Mouse (Mus musculus) heart, embryonic 13.5 days (tissue): ENCODE measurements at regions not wholly inside any gene's neighbourhood (a gene's known extent, or its start where the extent isn't known, plus 50 kb on each side); places are given as distances from the start of the nearest gene placed in this dataset.

ENCODE experiments used
- ATAC-seq: fragments of 200-750 bp; cut with Nextera tagmentation; 2 replicates; pipeline ENCODE4 v1.8.0; 2017; ENCODE audit warnings: moderate TSS enrichment; ENCODE audit not compliant: insufficient number of reproducible peaks, low FRiP score, low TSS enrichment; ENCODE audit errors: extremely low read depth
- H3K27ac ChIP-seq: fragments of 300-500 bp; sonication (generic); replicated peaks from 2 replicates; pipeline ENCODE4 v1.5.1; 2015; ENCODE audit warnings: moderate library complexity, mild to moderate bottlenecking, inconsistent platforms
- H3K27me3 ChIP-seq: fragments of 300-500 bp; sonication (generic); replicated peaks from 2 replicates; pipeline ENCODE4 v1.6.1; 2015; ENCODE audit warnings: mild to moderate bottlenecking, inconsistent platforms
- H3K36me3 ChIP-seq: fragments of 300-500 bp; sonication (generic); 2 replicates; pipeline ENCODE4 v1.6.1; 2015; ENCODE audit warnings: mild to moderate bottlenecking, inconsistent platforms
- H3K4me1 ChIP-seq: fragments of 300-500 bp; sonication (generic); 2 replicates; pipeline ENCODE4 v1.6.1; 2015; ENCODE audit warnings: inconsistent platforms
- H3K4me2 ChIP-seq: fragments of 300-500 bp; sonication (generic); 2 replicates; pipeline ENCODE4 v1.6.1; 2015; ENCODE audit warnings: inconsistent platforms, mild to moderate bottlenecking, moderate library complexity
- H3K4me3 ChIP-seq: fragments of 300-500 bp; sonication (generic); 2 replicates; pipeline ENCODE4 v1.5.1; 2015; ENCODE audit warnings: moderate library complexity, mild to moderate bottlenecking, inconsistent platforms
- H3K9ac ChIP-seq: fragments of 300-500 bp; sonication (generic); 2 replicates; pipeline ENCODE4 v1.6.1; 2015; ENCODE audit warnings: inconsistent platforms, mild to moderate bottlenecking, moderate library complexity
- H3K9me3 ChIP-seq: fragments of 300-500 bp; sonication (generic); 2 replicates; pipeline ENCODE4 v1.6.1; 2016; ENCODE audit warnings: inconsistent platforms
- WGBS: fragments of 180-500 bp; shearing (Covaris S2); methylation state at CpG from one replicate; pipeline ENCODE4 v1.1.7; 2015; ENCODE audit warnings: mixed read lengths; 5-methylcytosine and 5-hydroxymethylcytosine counted together

DNA sequence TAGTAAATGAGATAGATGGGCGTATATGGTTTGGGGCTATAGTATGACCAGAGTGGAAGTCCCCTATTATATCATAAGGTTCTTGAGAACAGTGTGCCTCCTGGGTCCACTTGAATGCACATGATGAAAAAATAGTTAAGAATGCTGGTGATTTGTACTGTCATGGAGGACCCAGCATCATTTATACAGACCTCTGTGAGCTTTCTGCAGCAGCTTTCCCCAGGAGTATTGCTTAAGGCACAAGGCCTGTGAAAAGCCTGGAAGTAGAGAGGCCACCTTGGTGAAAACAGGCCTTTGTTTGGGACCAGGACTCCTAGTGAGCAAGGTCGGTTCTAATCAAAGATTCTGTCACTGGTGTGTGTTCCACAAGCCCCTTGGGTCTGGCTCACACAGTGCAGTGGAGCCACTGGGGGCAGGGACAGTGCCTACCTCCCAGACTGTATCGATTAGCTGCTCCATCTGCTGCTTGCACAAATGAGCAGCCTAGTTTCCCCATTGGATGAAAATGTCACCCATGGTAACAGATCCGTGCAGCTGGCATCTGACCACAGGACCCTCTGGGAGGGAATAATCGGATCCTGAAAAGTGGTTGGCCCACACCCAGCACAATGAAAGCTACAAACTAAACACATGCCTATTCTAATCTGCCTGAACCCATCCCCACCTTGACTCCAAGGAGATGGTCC lies 274.2 kb upstream of the Clint1 start:
- H3K27me3 ChIP-seq: no peaks in the 10 kb centered on the region
- no peak overlapping the region for H3K4me3 ChIP-seq
- no peak for ATAC-seq
- H3K4me2 ChIP-seq: no peak overlapping the region
- no peaks in the 10 kb centered on the region for H3K4me1 ChIP-seq
- 51% methylated on average over 5 of the region's 5 CpGs for WGBS
- H3K9ac ChIP-seq: no peak overlapping the region
- no peaks in the 10 kb centered on the region for H3K36me3 ChIP-seq
- no peak overlapping the region for H3K27ac ChIP-seq
- no peaks in the 10 kb centered on the region; the same call in 1 of the 2 replicates for H3K9me3 ChIP-seq

DNA sequence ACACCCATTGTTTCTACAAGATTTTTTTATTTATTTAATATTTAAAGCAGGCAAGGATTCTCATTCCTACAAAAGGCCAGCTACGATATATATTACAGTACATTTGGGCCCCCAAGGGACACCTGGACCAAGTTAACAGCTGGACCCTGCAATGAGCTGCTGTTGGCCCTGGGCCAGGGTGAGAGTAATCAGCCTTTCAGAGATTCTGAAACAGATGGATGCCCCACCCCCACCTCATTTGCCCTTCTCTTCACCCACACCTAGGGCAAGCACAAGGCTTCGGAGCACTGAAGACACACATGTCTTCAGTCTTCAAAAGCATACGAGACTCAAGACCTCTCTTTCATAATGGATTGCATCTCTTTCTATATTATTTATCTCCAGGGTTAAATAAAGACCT lies 259.5 kb upstream of the Clint1 start:
- Histone ChIP-seq H3K4me1 (no peaks in the 10 kb centered on the region), H3K4me3 (no peak overlapping the region), H3K27ac (no peak overlapping the region), H3K4me2 (no peak overlapping the region), H3K36me3 (no peaks in the 10 kb centered on the region), H3K27me3 (no peaks in the 10 kb centered on the region), H3K9ac (no peak overlapping the region), H3K9me3 (no peaks in the 10 kb centered on the region)
- WGBS: 69% methylated on average over 3 of the region's 3 CpGs
- ATAC-seq: no peak

DNA sequence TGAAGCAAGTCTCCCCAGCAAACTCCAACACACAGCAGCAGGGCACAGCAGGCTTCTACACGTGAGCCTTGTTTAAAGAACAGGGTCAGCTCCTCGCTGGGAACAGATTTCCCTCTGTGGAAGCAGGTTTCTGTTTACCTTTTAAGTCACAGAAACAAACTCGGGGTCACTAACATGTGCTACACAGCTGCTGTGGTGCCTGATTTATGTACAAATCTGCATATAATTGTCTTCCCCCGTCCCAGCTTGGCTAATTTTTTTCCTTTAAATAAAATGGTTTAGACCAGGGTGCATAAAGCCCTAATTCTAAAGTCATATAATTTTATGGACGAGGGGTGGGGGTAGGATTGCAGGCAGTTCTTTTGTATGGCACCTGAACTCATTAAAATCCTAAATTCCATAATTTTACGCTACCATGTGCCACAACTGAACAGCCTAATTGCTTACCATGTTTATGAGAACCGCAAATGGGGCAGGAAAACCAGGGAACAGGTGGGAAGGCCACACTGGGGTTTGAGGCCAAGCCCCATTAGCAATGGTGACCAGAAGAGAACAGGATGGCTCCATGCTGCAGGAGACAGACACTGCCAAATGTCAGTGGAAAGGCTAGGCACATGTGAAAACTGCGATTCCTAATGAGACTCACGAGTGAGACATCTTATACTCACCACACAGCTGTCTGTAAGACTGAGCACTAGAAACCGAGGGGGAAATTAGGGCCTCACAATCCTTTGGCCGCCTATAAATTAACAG lies 258.8 kb upstream of the Clint1 start:
- H3K27ac ChIP-seq: no peak overlapping the region
- 64% methylated on average over 11 of the region's 11 CpGs for WGBS
- no peak overlapping the region for H3K4me2 ChIP-seq
- H3K4me3 ChIP-seq: no peak overlapping the region
- no peaks in the 10 kb centered on the region for H3K36me3 ChIP-seq
- no peak for ATAC-seq
- no peaks in the 10 kb centered on the region for H3K9me3 ChIP-seq
- no peaks in the 10 kb centered on the region for H3K4me1 ChIP-seq
- H3K9ac ChIP-seq: no peak overlapping the region
- H3K27me3 ChIP-seq: no peaks in the 10 kb centered on the region

DNA sequence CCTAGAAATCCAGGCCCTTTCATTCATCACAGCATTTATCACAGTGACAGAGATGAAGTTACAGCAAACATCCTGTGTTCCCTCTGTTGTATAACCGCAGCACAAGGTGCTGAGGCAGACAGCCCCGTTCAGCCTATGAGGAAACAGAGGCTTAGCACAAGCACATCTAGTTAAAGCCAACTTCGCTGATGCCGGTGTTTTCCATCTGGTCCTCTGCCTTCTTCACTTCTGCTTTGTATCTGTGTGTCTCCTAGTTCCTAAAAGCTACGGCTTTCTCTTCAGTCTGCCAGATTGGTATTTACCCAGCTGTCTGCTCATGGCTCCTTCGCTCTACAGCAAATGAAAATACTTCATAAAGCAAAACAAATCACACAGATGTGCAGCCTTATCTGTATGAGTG lies 256.5 kb upstream of the Clint1 start:
- no peaks in the 10 kb centered on the region for H3K36me3 ChIP-seq
- H3K27me3 ChIP-seq: no peaks in the 10 kb centered on the region
- H3K9ac ChIP-seq: no peak overlapping the region
- no peak overlapping the region for H3K27ac ChIP-seq
- H3K4me1 ChIP-seq: no peaks in the 10 kb centered on the region
- ATAC-seq: no peak
- H3K4me2 ChIP-seq: no peak overlapping the region
- H3K9me3 ChIP-seq: no peaks in the 10 kb centered on the region
- H3K4me3 ChIP-seq: no peak overlapping the region
- WGBS: 67% methylated on average over 6 of the region's 6 CpGs

DNA sequence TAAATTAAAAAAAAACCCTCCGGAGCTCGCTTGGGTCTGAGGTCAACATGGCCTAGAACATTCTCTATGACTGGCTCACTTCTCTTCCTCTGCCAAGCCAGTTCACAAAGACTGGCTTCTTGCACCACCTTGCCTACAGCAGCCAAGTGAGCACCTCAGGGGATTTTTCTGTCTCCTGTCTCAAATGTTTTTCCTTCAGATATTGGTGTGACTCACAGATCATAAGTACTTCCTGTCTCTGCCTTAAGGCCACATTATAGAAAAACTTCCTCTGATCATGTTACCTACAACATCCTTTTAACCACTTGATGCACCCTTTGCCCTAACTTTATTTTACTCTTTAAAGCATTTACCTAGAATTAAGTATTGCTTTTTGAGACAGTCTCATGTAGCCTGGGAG lies 230.0 kb upstream of the Clint1 start:
- H3K4me2 ChIP-seq: no peak overlapping the region
- no peaks in the 10 kb centered on the region for H3K9me3 ChIP-seq
- no peaks in the 10 kb centered on the region for H3K27me3 ChIP-seq
- no peak overlapping the region for H3K4me3 ChIP-seq
- H3K36me3 ChIP-seq: no peaks in the 10 kb centered on the region
- no peak overlapping the region for H3K9ac ChIP-seq
- ATAC-seq: no peak; the same call in 1 of the 2 replicates
- 78% methylated on average over 2 of the region's 2 CpGs for WGBS
- no peaks in the 10 kb centered on the region for H3K4me1 ChIP-seq
- H3K27ac ChIP-seq: no peak overlapping the region

DNA sequence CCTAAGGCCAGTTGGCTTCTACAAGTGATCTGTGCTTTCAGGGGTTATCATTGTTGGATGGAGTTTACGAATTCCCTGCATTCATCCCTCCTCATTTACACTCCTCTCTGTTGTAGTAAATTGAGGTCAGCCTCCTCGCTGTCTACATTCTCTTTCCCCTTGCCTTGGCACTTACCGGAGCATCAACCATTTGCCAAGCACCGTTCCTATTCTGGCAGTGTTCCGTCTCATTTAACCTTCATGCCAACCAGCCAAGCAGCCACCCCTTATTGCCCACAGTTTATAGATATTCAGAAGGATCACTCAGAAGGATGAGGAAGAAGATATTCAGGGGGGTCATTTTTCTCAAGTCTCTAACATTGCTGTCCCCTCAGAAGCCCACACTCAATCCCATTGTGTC lies 229.2 kb upstream of the Clint1 start:
- no peaks in the 10 kb centered on the region for H3K9me3 ChIP-seq

DNA sequence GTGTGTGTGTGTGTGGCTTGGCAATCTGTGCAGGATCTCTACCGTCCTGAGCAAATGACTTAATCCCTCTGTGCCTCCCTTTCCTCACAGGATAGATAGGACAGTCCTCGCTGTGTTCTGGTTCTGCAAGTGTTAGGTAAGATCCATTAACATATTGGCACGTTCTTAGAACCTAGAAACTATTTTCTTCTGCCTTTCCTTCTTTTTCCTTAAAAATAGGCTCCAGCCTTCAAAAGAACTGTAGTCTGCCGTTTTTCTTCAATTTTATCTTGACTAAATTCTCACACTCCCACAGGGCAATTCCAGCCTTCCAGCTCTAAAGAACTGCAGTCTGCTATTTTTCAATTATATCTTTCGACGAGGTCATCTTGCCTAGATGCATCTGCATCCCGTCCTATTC lies 227.6 kb upstream of the Clint1 start:
- H3K9ac ChIP-seq: no peak overlapping the region
- WGBS: 44% methylated on average over 7 of the region's 7 CpGs
- no peaks in the 10 kb centered on the region for H3K36me3 ChIP-seq
- no peaks in the 10 kb centered on the region for H3K27me3 ChIP-seq
- H3K9me3 ChIP-seq: no peaks in the 10 kb centered on the region
- ATAC-seq: no peak
- no peak overlapping the region for H3K4me2 ChIP-seq
- no peak overlapping the region for H3K27ac ChIP-seq
- H3K4me3 ChIP-seq: no peak overlapping the region
- H3K4me1 ChIP-seq: no peaks in the 10 kb centered on the region

More for the DNA sequence above, 229.2 kb upstream of the Clint1 start:
- Histone ChIP-seq H3K4me1 (no peaks in the 10 kb centered on the region), H3K36me3 (no peaks in the 10 kb centered on the region), H3K4me3 (no peak overlapping the region), H3K27me3 (no peaks in the 10 kb centered on the region), H3K9ac (no peak overlapping the region), H3K27ac (no peak overlapping the region), H3K4me2 (no peak overlapping the region)
- ATAC-seq: no peak
- WGBS: 83% methylated on average over 5 of the region's 5 CpGs

DNA sequence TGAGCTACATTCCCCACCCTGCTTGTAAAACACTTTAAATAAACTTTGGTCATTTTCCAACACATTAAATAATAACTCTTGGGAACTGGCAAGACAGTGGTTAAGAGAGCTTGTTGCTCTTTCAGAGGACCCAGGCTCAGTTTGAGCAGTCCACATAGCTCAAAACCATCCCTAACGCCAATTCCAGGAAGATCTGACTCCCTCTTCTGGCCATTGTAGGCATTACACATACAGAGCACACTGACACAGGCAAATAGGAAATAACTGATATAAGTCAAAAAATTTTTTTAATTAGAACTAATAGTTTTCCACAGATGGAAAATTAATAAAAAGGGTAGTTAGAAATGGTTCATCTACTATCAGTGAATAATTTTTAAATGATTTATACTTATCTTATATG lies 222.6 kb upstream of the Clint1 start:
- 37% methylated on average over 1 of the region's 1 CpGs for WGBS
- Histone ChIP-seq H3K4me2 (no peak overlapping the region), H3K4me1 (no peaks in the 10 kb centered on the region), H3K4me3 (no peak overlapping the region), H3K9me3 (no peaks in the 10 kb centered on the region), H3K27ac (no peak overlapping the region), H3K36me3 (no peaks in the 10 kb centered on the region), H3K9ac (no peak overlapping the region), H3K27me3 (no peaks in the 10 kb centered on the region)
- no peak for ATAC-seq

DNA sequence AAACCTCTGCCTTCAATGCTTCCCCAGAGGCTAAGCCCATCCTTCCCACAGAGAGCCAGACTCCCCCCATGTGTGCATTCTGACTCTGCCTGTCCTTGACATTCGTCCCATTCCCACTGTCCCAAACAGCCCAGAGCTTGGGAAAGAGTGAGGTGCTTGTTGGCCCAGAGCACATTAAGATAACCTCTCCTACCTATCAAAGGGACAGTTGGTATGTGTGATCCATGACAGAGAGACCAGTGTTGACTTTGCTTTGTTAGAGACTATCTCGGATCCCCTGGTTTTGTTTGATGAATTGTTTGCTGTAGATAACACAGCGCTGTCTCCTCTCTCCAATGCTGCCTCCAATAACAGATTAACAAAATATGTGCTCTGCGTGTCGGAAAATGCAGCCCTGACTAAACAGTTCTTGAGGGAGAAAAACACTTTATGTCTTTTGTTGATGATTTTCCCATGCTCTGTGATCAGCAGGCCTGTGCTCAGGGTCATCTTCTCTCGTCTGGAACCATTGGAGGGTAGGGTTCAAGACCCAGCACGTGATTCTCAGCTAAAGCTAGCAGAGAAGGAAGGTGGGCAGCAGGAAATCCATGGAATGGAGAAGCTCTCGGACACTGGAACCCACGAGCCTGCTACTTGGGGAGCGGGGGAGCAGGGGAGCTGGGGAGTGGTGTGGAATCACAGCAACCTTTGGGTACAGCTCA lies 217.2 kb upstream of the Clint1 start:
- no peak; the same call in 1 of the 2 replicates for ATAC-seq
- peak overlapping the region; percentile 58 for H3K27ac ChIP-seq
- whole genome bisulfite sequencing: 43% methylated on average over 10 of the region's 10 CpGs

DNA sequence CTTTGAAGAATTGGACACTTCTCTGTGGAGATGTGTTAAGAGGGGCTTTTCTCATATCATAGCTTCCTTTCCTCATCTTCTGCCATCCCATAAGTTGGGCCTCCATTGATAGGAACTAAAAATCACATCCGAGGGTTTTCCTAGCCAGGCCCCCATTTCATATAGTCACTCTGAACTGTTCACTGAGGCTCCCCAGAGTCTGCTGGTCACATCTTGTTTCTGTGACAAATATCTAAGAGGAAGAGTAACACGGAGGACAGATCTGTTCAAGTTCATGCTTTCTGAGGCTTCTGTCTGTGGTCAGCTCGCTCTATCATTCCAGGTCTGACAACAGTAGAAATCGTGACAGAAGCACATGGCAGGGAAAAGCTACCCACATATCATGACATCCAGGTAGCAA lies 216.0 kb upstream of the Clint1 start:
- Histone ChIP-seq H3K9me3 (peaks cover 4% of the 10 kb centered on the region; the same call in 1 of the 2 replicates), H3K4me3 (no peak overlapping the region), H3K4me2 (no peak overlapping the region), H3K27me3 (no peaks in the 10 kb centered on the region), H3K9ac (no peak overlapping the region), H3K36me3 (no peaks in the 10 kb centered on the region), H3K4me1 (peaks cover 6% of the 10 kb centered on the region; the same call in 1 of the 2 replicates), H3K27ac (no peak overlapping the region)
- no peak for ATAC-seq
- WGBS: 76% methylated on average over 4 of the region's 4 CpGs

More for the DNA sequence above, 217.2 kb upstream of the Clint1 start:
- Histone ChIP-seq H3K4me2 (no peak overlapping the region), H3K4me1 (peaks cover 6% of the 10 kb centered on the region; the same call in 1 of the 2 replicates), H3K27me3 (no peaks in the 10 kb centered on the region), H3K36me3 (no peaks in the 10 kb centered on the region), H3K4me3 (no peak overlapping the region), H3K9me3 (peaks cover 4% of the 10 kb centered on the region; the same call in 1 of the 2 replicates), H3K9ac (no peak overlapping the region)

DNA sequence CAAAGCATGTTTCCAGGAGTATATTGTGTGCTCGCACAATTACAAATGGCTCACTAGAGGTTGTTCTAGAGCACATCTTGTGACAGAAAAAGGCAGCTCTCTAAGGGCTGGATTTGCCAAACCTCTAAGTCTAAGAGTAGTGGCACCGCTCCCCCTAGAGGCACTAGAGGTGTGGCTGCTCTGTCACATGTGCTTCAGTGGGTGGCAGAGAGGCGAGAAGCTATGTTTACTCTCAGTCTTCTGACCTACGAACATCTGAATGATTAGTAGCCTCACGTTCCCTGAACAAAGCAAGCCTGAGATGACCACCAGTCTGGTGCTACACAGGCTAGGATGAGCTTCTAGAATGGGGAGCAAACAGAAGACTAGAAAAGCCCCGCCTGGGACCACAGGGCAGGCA lies 212.6 kb upstream of the Clint1 start:
- no peak overlapping the region for H3K9ac ChIP-seq
- H3K27me3 ChIP-seq: no peaks in the 10 kb centered on the region
- peaks cover 4% of the 10 kb centered on the region; the same call in 1 of the 2 replicates for H3K9me3 ChIP-seq
- no peaks in the 10 kb centered on the region for H3K36me3 ChIP-seq
- no peak overlapping the region for H3K4me2 ChIP-seq
- H3K4me1 ChIP-seq: peaks cover 6% of the 10 kb centered on the region; the same call in 1 of the 2 replicates
- ATAC-seq: no peak
- no peak overlapping the region for H3K4me3 ChIP-seq
- no peak overlapping the region for H3K27ac ChIP-seq
- WGBS: 72% methylated on average over 6 of the region's 6 CpGs
